Mouse (Mus musculus) lung, adult 2 months (tissue): ENCODE data around the gene Robo1.

Experiments
- CTCF ChIP-seq: fragments of 200-500 bp; IDR thresholded peaks from 2 replicates; pipeline ENCODE4 v1.5.1; 2011; ENCODE audit warnings: mild to moderate bottlenecking, low read length, control low read depth; ENCODE audit not compliant: insufficient read depth
- POLR2A ChIP-seq: fragments of 200-500 bp; IDR thresholded peaks from 2 replicates; pipeline ENCODE4 v1.6.1; 2011; ENCODE audit warnings: low read depth, mild to moderate bottlenecking, control low read depth, low read length, borderline replicate concordance; ENCODE audit errors: extremely low read depth

GRCm38 (mm10) chr16:72622371-72622770 is 314.3 kb downstream of the Robo1 start:
- TF ChIP-seq CTCF (no peak), POLR2A (no peak)
